Mouse (Mus musculus): ENCODE results near the gene Akr1b10.
"Not testable (repeated sequence)": the region's sequence is repeated elsewhere in the genome, so short reads cannot be mapped to it uniquely, and the experiment has no call there.

Akr1b10 gene

GRCm38 (mm10) chr6:34384110-34384661 is at the start of gene Akr1b10:
Gene Akr1b10 (plus strand): TSS chr6:34384218.
- DNase-seq = peak; percentile 88

- DNase-seq = no peak
Measured at GRCm38 (mm10) chr6:34334673-34335072, 49.3 kb upstream of the Akr1b10 start.

- DNase-seq = no peak
Measured at GRCm38 (mm10) chr6:34337799-34338198, 46.2 kb upstream of the Akr1b10 start.

- no peak for DNase-seq
Measured at GRCm38 (mm10) chr6:34341991-34342390, 42.0 kb upstream of the Akr1b10 start.

- DNase-seq = no peak
Measured at GRCm38 (mm10) chr6:34342476-34342875, 41.5 kb upstream of the Akr1b10 start.

GRCm38 (mm10) chr6:34343426-34343825 is 40.6 kb upstream of the Akr1b10 start:
- DNase-seq = no peak

GRCm38 (mm10) chr6:34344135-34344850 is 39.7 kb upstream of the Akr1b10 start:
- no peak for DNase-seq

- peak; percentile 13 for DNase-seq
Measured at GRCm38 (mm10) chr6:34344935-34345334, 39.1 kb upstream of the Akr1b10 start.

GRCm38 (mm10) chr6:34346096-34346898 is 37.7 kb upstream of the Akr1b10 start:
- DNase-seq = peak; percentile 65

GRCm38 (mm10) chr6:34350037-34350699 is 33.9 kb upstream of the Akr1b10 start:
- no peak for DNase-seq

- not testable (repeated sequence) for DNase-seq
Measured at GRCm38 (mm10) chr6:34351481-34351880, 32.5 kb upstream of the Akr1b10 start.

- no peak for DNase-seq
Measured at GRCm38 (mm10) chr6:34352401-34352800, 31.6 kb upstream of the Akr1b10 start.

- DNase-seq = peak; percentile 3
Measured at GRCm38 (mm10) chr6:34353658-34354353, 30.2 kb upstream of the Akr1b10 start, which contains the start of gene Akr1b8. Gene Akr1b8 (plus strand): TSS chr6:34354119.

GRCm38 (mm10) chr6:34354354-34355348 is 29.4 kb upstream of the Akr1b10 start:
- no peak for DNase-seq

- DNase-seq = no peak
Measured at GRCm38 (mm10) chr6:34355349-34355747, 28.7 kb upstream of the Akr1b10 start.

- DNase-seq = no peak
Measured at GRCm38 (mm10) chr6:34355841-34356240, 28.2 kb upstream of the Akr1b10 start.

- DNase-seq = no peak
Measured at GRCm38 (mm10) chr6:34364217-34365136, 19.5 kb upstream of the Akr1b10 start.

- no peak for DNase-seq
Measured at GRCm38 (mm10) chr6:34367998-34368397, 16.0 kb upstream of the Akr1b10 start.

GRCm38 (mm10) chr6:34370081-34370480 is 13.9 kb upstream of the Akr1b10 start:
- DNase-seq = no peak

Data from kidney, adult 18-20 months (tissue).